Mouse (Mus musculus) CH12.LX (cell line): ENCODE measurements around the gene Phldb1.

Experiments used
- CTCF ChIP-seq, 2 experiments: IDR thresholded peaks in 1 of 2; conservative IDR thresholded peaks in 1 of 2; 2 replicates each; pipeline ENCODE4 v1.5.1; 2011 to 2012; ENCODE audit warnings: low read depth in 2 of 2, low read length in 2 of 2, improper control_type of control experiment in 1 of 2, inconsistent platforms in 1 of 2, mild to moderate bottlenecking in 1 of 2, moderate library complexity in 1 of 2
- MAFK ChIP-seq: IDR thresholded peaks from 2 replicates; pipeline ENCODE4 v1.6.1; 2011; ENCODE audit warnings: low read length, improper control_type of control experiment; ENCODE audit not compliant: insufficient replicate concordance
- PAX5 ChIP-seq: IDR thresholded peaks from 2 replicates; pipeline ENCODE4 v1.6.1; 2012; ENCODE audit warnings: low read length, inconsistent platforms, mixed read lengths
- POLR2A ChIP-seq: IDR thresholded peaks from 2 replicates; pipeline ENCODE4 v1.6.1; 2011; ENCODE audit warnings: low read depth, mild to moderate bottlenecking, improper control_type of control experiment, low read length
- TBP ChIP-seq: conservative IDR thresholded peaks from 2 replicates; pipeline ENCODE4 v1.6.1; 2011; ENCODE audit warnings: low read depth, low read length, improper control_type of control experiment
- USF1 ChIP-seq: IDR thresholded peaks from 2 replicates; pipeline ENCODE4 v1.6.1; 2014; ENCODE audit warnings: low read depth, mild to moderate bottlenecking, inconsistent platforms, low read length, improper control_type of control experiment
- ZMIZ1 ChIP-seq: IDR thresholded peaks from 2 replicates; pipeline ENCODE4 v1.6.1; 2012; ENCODE audit warnings: low read depth, mild to moderate bottlenecking, inconsistent platforms, low read length, improper control_type of control experiment

DNA sequence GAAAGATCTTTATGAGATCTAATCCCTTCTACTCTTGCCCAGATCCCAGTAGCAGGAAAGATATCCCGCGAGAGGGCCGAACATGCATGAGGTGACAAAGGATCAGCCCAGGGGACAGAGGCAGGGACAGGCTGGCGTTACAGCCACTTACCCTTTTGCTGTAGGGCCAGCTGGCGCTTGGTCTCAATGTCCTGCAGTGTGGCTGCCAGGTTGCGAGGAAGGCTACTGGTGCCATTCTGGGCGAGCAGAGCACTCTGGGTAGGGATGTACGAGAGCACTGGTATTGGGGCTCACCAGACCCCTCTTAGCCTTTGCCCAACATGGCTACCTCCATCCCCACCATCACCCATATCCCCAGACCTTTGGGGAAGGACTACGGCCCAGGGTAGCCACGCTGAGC lies 35.8 kb downstream of the Phldb1 start:
- TF ChIP-seq POLR2A (no peak), CTCF (conservative IDR thresholded peaks at IDR 0.05 in 1 of 2, IDR thresholded peaks at IDR 0.05 in 1 of 2; ENCODE audit: low read depth in 2 of 2, low read length in 2 of 2) (no peak), ZMIZ1 (no peak), TBP (no peak), MAFK (no peak), PAX5 (no peak), USF1 (no peak)
